Mouse (Mus musculus) bone marrow macrophage, adult 2 months (primary cell): ENCODE results near the gene Opalin.

Experiments used
- CTCF ChIP-seq: IDR thresholded peaks from 2 replicates; pipeline ENCODE4 v1.5.1; 2012; ENCODE audit warnings: low read depth, mild to moderate bottlenecking, low read length, moderate library complexity
- POLR2A ChIP-seq: IDR thresholded peaks from 2 replicates; pipeline ENCODE4 v1.6.1; 2012; ENCODE audit warnings: mild to moderate bottlenecking, low read depth, low read length, borderline replicate concordance

DNA sequence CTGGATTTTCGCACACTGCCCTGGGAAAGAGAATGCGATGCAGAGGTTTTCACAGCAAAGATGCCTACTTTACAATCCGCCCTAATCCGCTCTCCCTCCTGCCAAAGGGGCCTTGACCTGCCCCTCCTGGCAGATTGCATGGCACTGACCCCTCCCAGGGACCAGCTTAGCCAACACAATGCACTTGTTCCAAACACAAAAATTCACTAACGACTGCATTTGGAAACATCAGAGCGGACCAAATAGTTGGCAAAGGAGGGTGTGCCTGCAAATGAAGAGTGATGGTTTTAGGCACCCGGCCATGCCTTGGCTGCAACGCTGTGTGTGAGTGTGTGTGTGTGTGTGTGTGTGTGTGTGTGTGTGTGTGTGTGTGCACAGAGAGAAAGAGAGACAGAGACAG is 32.6 kb upstream of the Opalin start:
- TF ChIP-seq POLR2A: no peak
- no peak for TF ChIP-seq CTCF
